In genomic region chr3:129332586-129332985, GRCm38 (mm10) we compare ENCODE assay signal across 9 mouse cellular contexts. TPM values are rescaled to one million over a fixed set of nuclear protein-coding genes. Genes with fewer than 3 reads are reported as not detected.
DNase-seq lines count a peak whose midpoint lies in the region; ATAC-seq and TF ChIP-seq lines count a peak whose summit lies in the region.
"Had no signal": no experiment of that assay in that cellular context is flagged by ENCODE, and none has a peak within 500 bp of the region (broad histone marks: within the 10 kb centered on the region; RNA-seq: fewer than 3 reads in every experiment).

TSS of gene Enpep (minus strand) at chr3:129332720.

- no peak within 1 kb of the TSS for H3K27ac ChIP-seq in midbrain, embryonic 16.5 days (ENCODE audit: low read length)
- H3K27ac ChIP-seq in midbrain, embryonic 10.5 days (replicated peaks), result no peak within 1 kb of the TSS
- 0 out of 2 replicates have a peak within 1 kb of the TSS, but pooled peaks have one; percentile 35 for H3K27ac ChIP-seq in embryonic facial prominence, embryonic 15.5 days (replicated peaks)
- peak within 1 kb of the TSS; percentile 50 for H3K27ac ChIP-seq in intestine, postnatal 0 days (ENCODE audit: low read depth, low read length)
- H3K27ac ChIP-seq: macrophage had no signal

- H3K4me3 ChIP-seq in midbrain, embryonic 16.5 days (ENCODE audit: low read depth, low read length), result no peak within 1 kb of the TSS
- H3K4me3 ChIP-seq in midbrain, embryonic 10.5 days, result no peak within 1 kb of the TSS
- peak within 1 kb of the TSS; percentile 24 for H3K4me3 ChIP-seq in embryonic facial prominence, embryonic 15.5 days (replicated peaks)
- peak within 1 kb of the TSS; percentile 44 for H3K4me3 ChIP-seq in intestine, postnatal 0 days (ENCODE audit: low read depth, low read length)

- no peak within 1 kb of the TSS for H3K9ac ChIP-seq in midbrain, embryonic 16.5 days (ENCODE audit: low read depth, low read length)
- H3K9ac ChIP-seq in embryonic facial prominence, embryonic 15.5 days, result no peak within 1 kb of the TSS
- H3K9ac ChIP-seq in intestine, postnatal 0 days (ENCODE audit: low read depth, low read length), result peak within 1 kb of the TSS; percentile 40

- no peak for TF ChIP-seq CTCF in intestine, postnatal 0 days (IDR thresholded peaks at IDR 0.05; ENCODE audit: low read depth)

- H3K36me3 ChIP-seq in midbrain, embryonic 16.5 days (ENCODE audit: control insufficient read depth, insufficient read depth, low read length), result no peaks in the 10 kb centered on the region
- H3K36me3 ChIP-seq in midbrain, embryonic 10.5 days, result no peaks in the 10 kb centered on the region
- no peaks in the 10 kb centered on the region for H3K36me3 ChIP-seq in embryonic facial prominence, embryonic 15.5 days
- H3K36me3 ChIP-seq in intestine, postnatal 0 days (ENCODE audit: control insufficient read depth, insufficient read depth), result no peaks in the 10 kb centered on the region

- WGBS in midbrain, embryonic 16.5 days, result 69% methylated on average over 13 of the region's 13 CpGs
- 77% methylated on average over 13 of the region's 13 CpGs for WGBS in midbrain, embryonic 10.5 days
- WGBS in embryonic facial prominence, embryonic 15.5 days, result 33% methylated on average over 13 of the region's 13 CpGs
- 12% methylated on average over 13 of the region's 13 CpGs for WGBS in intestine, postnatal 0 days

- H3K4me2 ChIP-seq in midbrain, embryonic 16.5 days (ENCODE audit: low read length), result peak within 1 kb of the TSS; percentile 9; the same call in 1 of the 2 replicates
- peak within 1 kb of the TSS; percentile 32 for H3K4me2 ChIP-seq in embryonic facial prominence, embryonic 15.5 days (replicated peaks)
- H3K4me2 ChIP-seq in intestine, postnatal 0 days (replicated peaks; ENCODE audit: low read depth), result peak within 1 kb of the TSS; percentile 68

- no peaks in the 10 kb centered on the region for H3K4me1 ChIP-seq in midbrain, embryonic 16.5 days (ENCODE audit: control insufficient read depth, insufficient read depth, low read length)
- H3K4me1 ChIP-seq in midbrain, embryonic 10.5 days, result no peaks in the 10 kb centered on the region
- H3K4me1 ChIP-seq in embryonic facial prominence, embryonic 15.5 days, result peaks cover 10% of the 10 kb centered on the region
- peaks cover 8% of the 10 kb centered on the region; the same call in 1 of the 2 replicates for H3K4me1 ChIP-seq in intestine, postnatal 0 days (replicated peaks; ENCODE audit: control insufficient read depth, insufficient read depth, low read length)

- no peak for DNase-seq in midbrain, embryonic 10.5 days (ENCODE audit: low spot score)
- peak; percentile 74 to 83 for DNase-seq in lung, adult 18-20 months
- DNase-seq in layer of hippocampus, postnatal 25 days (ENCODE audit: extremely low spot score in 1 of 2, low spot score in 1 of 2), result no peak
- DNase-seq in thymus, postnatal 36 days, result no peak
- DNase-seq in layer of hippocampus, postnatal 14 days (ENCODE audit: low spot score in 2 of 2), result no peak

- no peaks in the 10 kb centered on the region for H3K9me3 ChIP-seq in midbrain, embryonic 16.5 days (replicated peaks; ENCODE audit: control insufficient read depth, low read length, poor library complexity, severe bottlenecking)
- H3K9me3 ChIP-seq in midbrain, embryonic 10.5 days (replicated peaks), result no peaks in the 10 kb centered on the region
- H3K9me3 ChIP-seq in embryonic facial prominence, embryonic 15.5 days (replicated peaks), result no peaks in the 10 kb centered on the region
- H3K9me3 ChIP-seq in intestine, postnatal 0 days (ENCODE audit: control insufficient read depth), result no peaks in the 10 kb centered on the region

- no peak for ATAC-seq in midbrain, embryonic 16.5 days
- peak; percentile 80; the same call in 1 of the 2 replicates for ATAC-seq in embryonic facial prominence, embryonic 15.5 days (ENCODE audit: insufficient number of reproducible peaks, low FRiP score, low TSS enrichment, low read depth)
- peak; percentile 75 for ATAC-seq in intestine, postnatal 0 days

- H3K27me3 ChIP-seq in midbrain, embryonic 16.5 days (ENCODE audit: control insufficient read depth, insufficient read depth, low read depth, low read length), result no peaks in the 10 kb centered on the region
- H3K27me3 ChIP-seq in midbrain, embryonic 10.5 days (ENCODE audit: low read depth, poor library complexity, severe bottlenecking), result no peaks in the 10 kb centered on the region
- no peaks in the 10 kb centered on the region for H3K27me3 ChIP-seq in embryonic facial prominence, embryonic 15.5 days
- no peaks in the 10 kb centered on the region for H3K27me3 ChIP-seq in intestine, postnatal 0 days (replicated peaks; ENCODE audit: control insufficient read depth, insufficient read depth, low read length)

RNA-seq across cellular contexts. Expression of gene Enpep, which starts in this region (rescaled TPM):
- polyA plus RNA-seq in midbrain, embryonic 16.5 days (2015; fragmentation: Nextera tagmentation; extraction: Ambion mirVana), result 1.7 and 2.2 TPM in 2 replicates
- 0.05 and 0.12 TPM in 2 replicates for polyA plus RNA-seq in midbrain, embryonic 10.5 days (2016; fragmentation: Nextera tagmentation; extraction: Ambion mirVana)
- 4.8 and 8.7 TPM in 2 replicates for polyA plus RNA-seq in embryonic facial prominence, embryonic 15.5 days (2015; fragmentation: Nextera tagmentation; extraction: Ambion mirVana)
- 120 and 150 TPM in 2 replicates for polyA plus RNA-seq in intestine, postnatal 0 days (2015; fragmentation: Nextera tagmentation; extraction: Ambion mirVana)
- 1 to 10 TPM; 1.4 to 2.3 TPM for total RNA-seq in layer of hippocampus, postnatal 25 days (2021)
- 1 to 10 TPM; 1.4 to 1.8 TPM for total RNA-seq in layer of hippocampus, postnatal 14 days (2021)
- polyA plus RNA-seq: macrophage had no signal

Comparison
In these comparisons a context has a peak if more than half of its experiments do, and no peak if none do; other contexts are left out.
1. RNA of gene Enpep (polyA plus RNA-seq): 120 to 150 TPM in intestine, postnatal 0 days; 4.8 to 8.7 TPM in embryonic facial prominence, embryonic 15.5 days, 1.7 to 2.2 TPM in midbrain, embryonic 16.5 days and 0.05 to 0.12 TPM in midbrain, embryonic 10.5 days; every median in the first group is over 10 times any median in the second.
2. H3K27ac ChIP-seq: peak in embryonic facial prominence, embryonic 15.5 days (single experiment) and intestine, postnatal 0 days (single experiment); none in midbrain, embryonic 16.5 days (single experiment) and midbrain, embryonic 10.5 days (single experiment).
3. H3K4me2 ChIP-seq: peak in every context shown above with its lines; median percentile 68 in intestine, postnatal 0 days; 32 in embryonic facial prominence, embryonic 15.5 days; 9 in midbrain, embryonic 16.5 days.
4. H3K4me3 ChIP-seq: peak in embryonic facial prominence, embryonic 15.5 days (single experiment) and intestine, postnatal 0 days (single experiment); none in midbrain, embryonic 16.5 days (single experiment) and midbrain, embryonic 10.5 days (single experiment).
5. DNase-seq: peak in lung, adult 18-20 months (2 of 2); none in midbrain, embryonic 10.5 days (single experiment), layer of hippocampus, postnatal 25 days (0 of 2), thymus, postnatal 36 days (0 of 2) and layer of hippocampus, postnatal 14 days (0 of 2).